Mouse (Mus musculus) liver, adult 10 weeks (tissue): ENCODE results near the gene Zfp937. TPM values are rescaled to one million over a fixed set of nuclear protein-coding genes. Genes with fewer than 3 reads are reported as not detected.

Experiments
- polyA plus RNA-seq: library from polyadenylated mRNA; stranded (reverse); fragments of 350-450 nt; fragmentation: Illumina TruSeq; extraction: RNeasy Lipid Tissue Mini Kit (QIAGEN cat#74804); gene quantifications from one replicate; pipeline ENCODE4 v1.2.3, GENCODE M21; 2014; ENCODE audit warnings: low read depth, low replicate concordance

Zfp937 gene
- 2.7 TPM for polyA plus RNA-seq

GRCm38 (mm10) chr2:150217600-150218362 lies at the start of gene Zfp937:
TSS of gene Zfp937 (plus strand) at chr2:150218073.

GRCm38 (mm10) chr2:150179579-150179978 lies 38.3 kb upstream of the Zfp937 start, which contains the start of gene Gm10770:
TSS of gene Gm10770 (minus strand) at chr2:150179679.

GRCm38 (mm10) chr2:150181570-150181999 lies 36.3 kb upstream of the Zfp937 start, which contains the start of gene Gm14139:
TSS of gene Gm14139 (plus strand) at chr2:150181755.

GRCm38 (mm10) chr2:150255491-150255890 lies 37.6 kb downstream of the Zfp937 start, which contains the start of gene Gm21994:
TSS of gene Gm21994 (minus strand) at chr2:150255591.

GRCm38 (mm10) chr2:150257291-150257690 lies 39.4 kb downstream of the Zfp937 start, which contains the start of gene Gm14124:
TSS of gene Gm14124 (plus strand) at chr2:150257517.

Other genes starting within 250 kb of the Zfp937 start
- 17.1 TPM for gene Zfp120, start 81.4 kb upstream of the Zfp937 start, polyA plus RNA-seq
- gene Gm10770, start 38.4 kb upstream of the Zfp937 start, polyA plus RNA-seq = not detected
- gene Gm14139, start 36.3 kb upstream of the Zfp937 start, polyA plus RNA-seq = not detected
- gene Gm21994, start 37.5 kb downstream of the Zfp937 start, polyA plus RNA-seq = 3.3 TPM
- gene Gm14124, start 39.4 kb downstream of the Zfp937 start, polyA plus RNA-seq = not detected
- gene Gm10130, start 105.6 kb downstream of the Zfp937 start, polyA plus RNA-seq = not detected
- 2.3 TPM for gene 3300002I08Rik, start 144.7 kb downstream of the Zfp937 start, polyA plus RNA-seq
- gene Zfp442, start 233.4 kb downstream of the Zfp937 start, polyA plus RNA-seq = 2.7 TPM